Mouse (Mus musculus) neural tube, embryonic 13.5 days (tissue): ENCODE measurements at regions not wholly inside any gene's neighbourhood (a gene's known extent, or its start where the extent isn't known, plus 50 kb on each side); places are given as distances from the start of the nearest gene placed in this dataset.

Experiments
- ATAC-seq: fragments of 200-750 bp; cut with Nextera tagmentation; 2 replicates; pipeline ENCODE4 v1.8.0; 2017; ENCODE audit warnings: low read depth, mild to moderate bottlenecking, moderate TSS enrichment, moderate library complexity
- H3K27ac ChIP-seq: fragments of 300-500 bp; sonication (generic); replicated peaks from 2 replicates; pipeline ENCODE4 v1.5.1; 2015; ENCODE audit warnings: moderate library complexity, mild to moderate bottlenecking, inconsistent platforms
- H3K27me3 ChIP-seq: fragments of 300-500 bp; sonication (generic); 2 replicates; pipeline ENCODE4 v1.6.1; 2015; ENCODE audit warnings: mild to moderate bottlenecking, inconsistent platforms
- H3K36me3 ChIP-seq: fragments of 300-500 bp; sonication (generic); 2 replicates; pipeline ENCODE4 v1.6.1; 2015; ENCODE audit warnings: mild to moderate bottlenecking, inconsistent platforms
- H3K4me1 ChIP-seq: fragments of 300-500 bp; sonication (generic); replicated peaks from 2 replicates; pipeline ENCODE4 v1.6.1; 2015; ENCODE audit warnings: inconsistent platforms
- H3K4me2 ChIP-seq: fragments of 300-500 bp; sonication (generic); 2 replicates; pipeline ENCODE4 v1.6.1; 2015; ENCODE audit warnings: inconsistent platforms, mild to moderate bottlenecking, moderate library complexity
- H3K4me3 ChIP-seq: fragments of 300-500 bp; sonication (generic); 2 replicates; pipeline ENCODE4 v1.5.1; 2015; ENCODE audit warnings: mild to moderate bottlenecking, inconsistent platforms
- H3K9ac ChIP-seq: fragments of 300-500 bp; sonication (generic); 2 replicates; pipeline ENCODE4 v1.6.1; 2015; ENCODE audit warnings: moderate library complexity, mild to moderate bottlenecking, inconsistent platforms
- H3K9me3 ChIP-seq: fragments of 300-500 bp; sonication (generic); 2 replicates; pipeline ENCODE4 v1.6.1; 2016; ENCODE audit warnings: inconsistent platforms
- WGBS: fragments of 180-500 bp; shearing (Covaris S2); methylation state at CpG from one replicate; pipeline ENCODE4 v1.1.7; 2015; 5-methylcytosine and 5-hydroxymethylcytosine counted together

DNA sequence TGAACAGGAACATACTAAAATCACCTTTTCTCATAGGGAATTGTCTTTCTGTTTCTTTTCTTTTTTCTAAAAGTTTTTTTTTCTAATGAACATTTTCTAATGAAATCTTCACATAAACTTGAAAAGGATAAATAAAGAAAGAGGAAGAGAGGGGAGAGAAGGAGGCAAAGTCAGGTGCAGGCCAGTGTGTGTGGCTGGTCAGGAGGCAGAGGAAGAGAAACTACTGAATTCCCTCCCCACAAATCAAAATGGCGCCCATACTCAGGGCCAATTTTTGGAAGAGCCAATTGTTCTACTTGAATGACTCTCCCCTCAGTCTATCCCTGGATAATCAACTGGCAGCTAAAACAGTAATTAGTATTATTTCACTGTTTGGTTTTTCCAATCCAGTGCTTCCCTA, 152.0 kb downstream of the Cdc5l start:
- ATAC-seq = no peak
- Histone ChIP-seq H3K4me3 (no peak overlapping the region), H3K36me3 (no peaks in the 10 kb centered on the region), H3K27ac (no peak overlapping the region), H3K9ac (no peak overlapping the region), H3K9me3 (no peaks in the 10 kb centered on the region), H3K4me1 (peaks cover 14% of the 10 kb centered on the region), H3K27me3 (no peaks in the 10 kb centered on the region), H3K4me2 (no peak overlapping the region)
- 96% methylated on average over 1 of the region's 1 CpGs for WGBS

DNA sequence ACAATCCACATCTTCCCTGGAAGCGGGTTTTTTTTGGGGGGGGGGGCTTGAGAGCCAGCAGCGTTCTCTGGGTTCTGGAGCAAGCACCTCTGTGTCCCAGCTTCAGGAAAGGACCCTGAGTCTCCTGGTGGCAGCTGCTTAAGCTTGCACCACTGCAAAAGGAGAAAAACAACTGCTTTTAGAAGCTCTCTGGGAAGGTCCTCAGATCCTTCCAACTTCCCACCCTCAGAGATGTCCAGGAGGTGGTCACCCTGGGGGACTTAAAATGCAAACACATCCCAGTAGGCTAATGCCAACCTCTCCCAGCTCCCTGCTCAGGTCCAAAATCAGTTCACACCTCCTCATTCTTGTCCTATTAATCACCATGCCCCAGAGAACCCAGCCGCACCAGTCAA, 153.7 kb downstream of the Cdc5l start:
- WGBS = 7% methylated on average over 3 of the region's 3 CpGs
- no peak; the same call in 1 of the 2 replicates for ATAC-seq
- Histone ChIP-seq H3K27me3 (no peaks in the 10 kb centered on the region), H3K4me3 (no peak overlapping the region), H3K27ac (0 out of 2 replicates have a peak overlapping the region, but pooled peaks have one; percentile 1), H3K9me3 (no peaks in the 10 kb centered on the region), H3K36me3 (no peaks in the 10 kb centered on the region), H3K4me2 (peak overlapping the region; percentile 39), H3K9ac (no peak overlapping the region), H3K4me1 (peaks cover 14% of the 10 kb centered on the region)

DNA sequence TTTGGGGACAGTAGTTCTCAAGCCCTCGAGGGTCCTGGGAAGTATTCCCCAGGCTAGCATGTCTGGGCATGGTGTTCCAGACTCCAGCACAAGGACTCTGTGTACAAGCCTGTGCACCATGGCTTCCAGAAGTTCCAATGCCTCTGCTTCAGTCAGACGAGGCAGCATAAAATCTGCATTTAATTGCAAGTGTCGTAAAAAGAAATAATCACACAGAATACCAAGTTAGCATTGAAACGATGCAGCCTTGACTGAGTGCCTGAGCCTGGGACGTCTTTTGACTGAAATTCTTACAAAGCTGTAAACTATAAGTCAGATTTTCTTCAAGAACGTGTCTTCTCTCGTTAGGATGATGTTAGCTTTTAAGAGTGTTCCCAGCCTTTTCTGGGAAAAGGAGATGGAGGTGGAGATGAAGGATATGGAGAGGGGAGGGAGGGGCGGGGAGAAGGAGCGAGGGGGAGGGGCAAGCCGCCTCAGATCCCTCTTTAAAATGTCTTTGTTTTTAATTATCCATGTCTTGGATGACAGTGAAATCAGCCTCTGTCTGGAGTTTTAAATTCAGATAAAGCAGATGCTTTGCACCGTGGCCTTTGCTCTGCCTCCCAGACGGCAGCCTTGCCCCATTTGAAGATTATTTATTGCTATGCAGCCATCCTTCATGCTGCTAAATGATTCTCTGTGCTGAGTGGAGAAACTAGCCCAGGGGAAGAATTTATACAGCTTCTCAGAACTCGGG, 154.3 kb downstream of the Cdc5l start:
- H3K9ac ChIP-seq = peak overlapping the region; percentile 22; the same call in 1 of the 2 replicates
- H3K27ac ChIP-seq = 0 out of 2 replicates have a peak overlapping the region, but pooled peaks have one; percentile 1
- no peak overlapping the region for H3K4me3 ChIP-seq
- peaks cover 14% of the 10 kb centered on the region for H3K4me1 ChIP-seq
- no peaks in the 10 kb centered on the region for H3K9me3 ChIP-seq
- H3K4me2 ChIP-seq = peak overlapping the region; percentile 39
- ATAC-seq = peak; percentile 50; the same call in 1 of the 2 replicates
- no peaks in the 10 kb centered on the region for H3K27me3 ChIP-seq
- WGBS = 18% methylated on average over 13 of the region's 13 CpGs
- H3K36me3 ChIP-seq = no peaks in the 10 kb centered on the region

DNA sequence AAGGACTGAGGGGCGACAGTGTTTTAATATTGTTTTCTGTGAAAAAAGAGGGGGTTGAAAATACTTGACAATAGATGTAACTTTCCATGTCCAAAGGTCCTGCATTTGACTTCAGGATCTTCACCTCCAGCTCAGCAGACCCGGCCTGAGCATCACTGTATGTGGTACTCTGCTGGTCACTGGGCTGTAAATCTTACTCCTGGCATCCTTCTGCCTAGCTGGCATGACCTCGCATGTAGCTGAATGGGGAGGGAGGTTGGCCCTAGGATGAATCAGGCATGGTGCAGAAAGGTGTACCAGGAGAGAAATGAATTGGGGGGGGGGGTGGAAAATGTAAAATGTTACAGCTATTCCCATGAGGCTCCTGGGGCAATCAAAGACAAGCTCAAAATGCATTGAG, 156.0 kb downstream of the Cdc5l start:
- Histone ChIP-seq H3K4me1 (peaks cover 14% of the 10 kb centered on the region), H3K27me3 (no peaks in the 10 kb centered on the region), H3K9ac (no peak overlapping the region), H3K27ac (no peak overlapping the region), H3K9me3 (no peaks in the 10 kb centered on the region), H3K4me3 (no peak overlapping the region), H3K36me3 (no peaks in the 10 kb centered on the region), H3K4me2 (no peak overlapping the region)
- ATAC-seq = no peak
- 61% methylated on average over 3 of the region's 3 CpGs for WGBS

DNA sequence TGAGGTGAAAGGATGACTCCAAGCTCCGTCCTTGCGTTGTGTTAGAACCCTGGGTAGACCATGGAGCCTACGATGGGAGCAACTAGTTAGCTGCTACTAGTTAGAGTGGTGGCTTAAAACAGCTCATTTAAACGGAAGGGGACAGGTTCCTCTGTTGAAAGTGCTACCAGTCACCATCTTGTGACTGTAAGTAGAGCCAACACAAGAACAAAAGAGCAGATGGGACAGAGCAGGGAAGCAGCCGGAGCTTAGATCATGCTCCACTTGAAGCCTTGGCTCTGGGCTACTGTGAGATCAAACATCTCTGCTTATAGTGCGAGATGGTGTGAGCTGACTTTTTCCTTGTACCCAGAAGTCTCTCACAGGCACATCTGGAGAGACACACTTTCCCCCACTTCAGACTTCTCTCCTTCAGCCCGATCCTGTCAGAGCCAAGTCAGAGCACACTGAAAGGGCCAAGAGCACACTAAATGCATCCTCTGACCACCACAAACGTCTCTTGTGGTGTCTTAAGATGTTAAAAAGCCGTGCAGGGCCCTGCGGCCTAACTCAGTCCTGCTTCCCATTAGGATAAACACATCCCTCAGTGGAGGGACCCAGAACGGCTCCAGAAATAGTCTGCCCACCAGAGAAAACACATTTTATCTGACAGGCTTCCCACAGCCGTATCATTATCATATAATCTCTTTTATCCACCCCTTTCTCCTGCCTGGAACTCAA, 156.7 kb downstream of the Cdc5l start:
- Histone ChIP-seq H3K9me3 (no peaks in the 10 kb centered on the region; the same call in 1 of the 2 replicates), H3K9ac (no peak overlapping the region), H3K4me3 (no peak overlapping the region), H3K4me1 (peaks cover 14% of the 10 kb centered on the region), H3K4me2 (no peak overlapping the region), H3K27ac (no peak overlapping the region), H3K27me3 (no peaks in the 10 kb centered on the region), H3K36me3 (no peaks in the 10 kb centered on the region)
- ATAC-seq = no peak
- WGBS = 79% methylated on average over 12 of the region's 12 CpGs

DNA sequence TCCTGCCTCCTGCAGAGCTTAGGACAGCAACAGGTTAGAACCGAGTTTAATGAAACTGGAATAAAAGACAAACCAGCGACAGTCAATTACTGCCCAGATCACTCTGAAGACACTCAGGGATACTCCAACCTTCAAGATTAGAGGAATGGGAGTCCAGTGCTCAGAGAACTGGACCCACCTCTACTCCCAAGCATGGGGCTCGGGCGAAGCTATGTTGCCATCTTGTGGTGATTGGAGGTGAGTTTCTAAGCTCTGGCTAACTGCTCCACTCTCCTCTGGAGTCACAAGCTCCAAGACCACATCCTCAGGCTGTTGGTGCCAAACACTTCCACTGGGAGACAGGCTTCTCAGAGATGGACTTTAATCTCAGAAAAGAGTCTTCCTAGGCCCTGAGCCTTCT, 158.6 kb downstream of the Cdc5l start:
- H3K9me3 ChIP-seq = peaks cover 7% of the 10 kb centered on the region; the same call in 1 of the 2 replicates
- peaks cover 12% of the 10 kb centered on the region for H3K4me1 ChIP-seq
- no peak overlapping the region for H3K27ac ChIP-seq
- H3K4me2 ChIP-seq = no peak overlapping the region
- no peaks in the 10 kb centered on the region for H3K36me3 ChIP-seq
- no peak overlapping the region for H3K9ac ChIP-seq
- H3K4me3 ChIP-seq = no peak overlapping the region
- 71% methylated on average over 4 of the region's 4 CpGs for WGBS
- ATAC-seq = no peak
- no peaks in the 10 kb centered on the region for H3K27me3 ChIP-seq

DNA sequence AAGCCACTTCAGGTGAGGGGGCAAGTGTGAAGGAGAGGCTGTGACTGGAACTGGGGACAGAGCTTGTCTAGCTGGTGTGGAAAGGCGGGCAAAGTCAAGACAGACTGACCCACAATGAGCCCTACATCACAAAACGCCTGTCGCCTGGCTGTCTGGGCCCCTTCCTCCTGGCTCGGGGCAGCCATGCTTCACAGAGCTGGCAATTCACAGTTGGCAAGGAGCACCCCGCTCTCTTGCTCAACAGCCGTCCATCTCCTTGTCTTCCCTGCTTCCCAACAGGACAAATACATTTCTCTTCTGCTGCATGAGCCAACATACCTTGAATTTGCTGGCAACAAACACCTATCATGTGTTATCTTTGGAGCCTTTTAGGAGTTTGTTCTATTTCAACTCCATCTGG, 166.8 kb downstream of the Cdc5l start:
- no peak for ATAC-seq
- peaks cover 7% of the 10 kb centered on the region; the same call in 1 of the 2 replicates for H3K9me3 ChIP-seq
- H3K4me2 ChIP-seq = no peak overlapping the region
- no peak overlapping the region for H3K4me3 ChIP-seq
- no peaks in the 10 kb centered on the region for H3K4me1 ChIP-seq
- no peaks in the 10 kb centered on the region for H3K36me3 ChIP-seq
- no peak overlapping the region for H3K27ac ChIP-seq
- no peaks in the 10 kb centered on the region for H3K27me3 ChIP-seq
- H3K9ac ChIP-seq = no peak overlapping the region
- WGBS = 81% methylated on average over 6 of the region's 6 CpGs

DNA sequence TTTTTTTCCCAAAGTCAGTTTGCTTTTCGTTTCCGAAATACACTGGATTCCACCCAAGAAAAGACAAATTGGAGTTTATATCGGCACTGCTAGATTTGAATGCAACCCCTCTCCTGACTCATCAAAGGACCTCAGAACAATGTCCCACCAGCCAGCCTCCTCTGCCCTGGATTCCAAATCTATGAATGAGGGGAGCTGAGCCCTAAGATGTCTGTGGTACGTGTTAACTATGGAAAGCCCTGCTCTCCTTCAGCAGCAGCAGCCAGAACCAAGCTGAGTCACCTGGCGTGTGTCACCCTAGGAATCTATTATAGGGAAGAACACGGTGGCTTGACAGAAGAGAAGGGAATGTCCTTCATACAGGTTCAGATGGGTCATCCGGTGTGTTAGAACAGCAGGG, 167.9 kb downstream of the Cdc5l start:
- no peak overlapping the region for H3K4me3 ChIP-seq
- WGBS = 81% methylated on average over 7 of the region's 7 CpGs

DNA sequence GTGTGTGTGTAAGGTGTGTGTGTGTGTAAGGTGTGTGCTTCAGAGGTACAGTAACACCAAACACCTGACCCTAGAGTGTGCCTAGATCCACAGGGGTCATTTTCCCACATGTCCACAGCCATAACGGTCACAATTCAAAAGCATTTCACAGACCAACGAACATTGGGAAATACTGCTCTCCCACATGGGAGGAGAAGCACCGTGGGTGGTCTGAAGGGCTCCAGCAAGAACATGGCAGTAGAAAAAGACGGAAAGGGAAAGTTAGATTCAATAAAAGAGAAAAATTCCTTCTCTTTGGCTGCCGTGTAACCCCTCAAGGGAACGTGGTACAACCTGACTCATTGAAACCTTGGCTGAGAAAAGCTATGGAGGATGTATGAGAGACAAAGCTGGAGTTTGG, 169.1 kb downstream of the Cdc5l start:
- no peaks in the 10 kb centered on the region for H3K4me1 ChIP-seq
- no peak overlapping the region for H3K4me3 ChIP-seq
- H3K27me3 ChIP-seq = no peaks in the 10 kb centered on the region
- H3K4me2 ChIP-seq = no peak overlapping the region
- ATAC-seq = no peak
- no peak overlapping the region for H3K9ac ChIP-seq
- 53% methylated on average over 6 of the region's 6 CpGs for WGBS
- H3K27ac ChIP-seq = no peak overlapping the region
- H3K36me3 ChIP-seq = no peaks in the 10 kb centered on the region
- H3K9me3 ChIP-seq = no peaks in the 10 kb centered on the region

More for the DNA sequence above, 167.9 kb downstream of the Cdc5l start:
- no peak for ATAC-seq
- H3K9ac ChIP-seq = no peak overlapping the region
- no peaks in the 10 kb centered on the region for H3K4me1 ChIP-seq
- H3K36me3 ChIP-seq = no peaks in the 10 kb centered on the region
- H3K27ac ChIP-seq = no peak overlapping the region
- H3K4me2 ChIP-seq = no peak overlapping the region
- no peaks in the 10 kb centered on the region for H3K27me3 ChIP-seq
- H3K9me3 ChIP-seq = no peaks in the 10 kb centered on the region

DNA sequence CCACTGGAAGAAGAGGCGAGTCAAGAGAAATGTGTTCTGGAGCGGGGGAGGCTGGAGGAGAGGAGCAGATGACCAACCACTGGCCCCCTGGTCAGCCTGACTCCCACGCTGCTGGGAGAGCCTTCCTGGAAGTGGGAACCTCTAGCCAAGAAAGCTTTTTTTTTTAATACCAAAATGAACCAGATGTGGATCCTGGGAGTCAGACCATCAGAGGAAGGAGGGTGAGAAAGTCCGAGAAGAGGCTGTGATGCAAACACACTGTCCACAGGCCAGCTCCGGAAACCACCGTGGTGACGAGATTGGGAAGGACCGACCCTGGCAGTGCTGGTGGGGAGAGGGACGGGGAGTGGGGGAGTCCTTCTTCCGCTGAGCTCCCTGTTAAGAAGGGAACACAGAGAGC, 173.1 kb downstream of the Cdc5l start:
- Histone ChIP-seq H3K9me3 (no peaks in the 10 kb centered on the region), H3K27me3 (no peaks in the 10 kb centered on the region), H3K9ac (no peak overlapping the region), H3K4me3 (no peak overlapping the region), H3K4me1 (no peaks in the 10 kb centered on the region), H3K27ac (no peak overlapping the region), H3K36me3 (no peaks in the 10 kb centered on the region), H3K4me2 (no peak overlapping the region)
- 89% methylated on average over 10 of the region's 10 CpGs for WGBS
- ATAC-seq = no peak

DNA sequence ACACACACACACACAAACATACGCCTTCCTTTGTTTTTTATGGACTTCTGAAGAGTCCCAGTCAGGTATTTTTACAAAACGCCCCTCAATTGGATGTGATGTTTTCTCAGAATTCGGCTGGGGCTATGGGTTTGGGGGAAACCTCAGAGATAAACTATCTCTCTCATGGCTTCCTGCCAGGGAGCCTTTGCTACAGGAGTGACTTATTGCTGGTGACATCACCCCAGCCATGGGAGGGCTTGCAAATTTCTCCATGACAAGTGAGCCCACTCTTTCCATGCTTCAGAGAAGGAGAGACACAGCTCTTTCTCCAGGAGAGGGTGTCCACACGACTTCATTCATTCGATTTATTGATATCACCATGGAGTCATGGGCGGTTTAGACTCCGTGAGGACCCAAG, 175.5 kb downstream of the Cdc5l start:
- no peaks in the 10 kb centered on the region for H3K27me3 ChIP-seq
- WGBS = 60% methylated on average over 7 of the region's 7 CpGs
- H3K4me1 ChIP-seq = peaks cover 1% of the 10 kb centered on the region
- ATAC-seq = peak; percentile 47; the same call in 1 of the 2 replicates
- H3K27ac ChIP-seq = no peak overlapping the region
- H3K9me3 ChIP-seq = no peaks in the 10 kb centered on the region
- no peaks in the 10 kb centered on the region for H3K36me3 ChIP-seq
- H3K4me3 ChIP-seq = no peak overlapping the region
- H3K9ac ChIP-seq = no peak overlapping the region
- no peak overlapping the region for H3K4me2 ChIP-seq

DNA sequence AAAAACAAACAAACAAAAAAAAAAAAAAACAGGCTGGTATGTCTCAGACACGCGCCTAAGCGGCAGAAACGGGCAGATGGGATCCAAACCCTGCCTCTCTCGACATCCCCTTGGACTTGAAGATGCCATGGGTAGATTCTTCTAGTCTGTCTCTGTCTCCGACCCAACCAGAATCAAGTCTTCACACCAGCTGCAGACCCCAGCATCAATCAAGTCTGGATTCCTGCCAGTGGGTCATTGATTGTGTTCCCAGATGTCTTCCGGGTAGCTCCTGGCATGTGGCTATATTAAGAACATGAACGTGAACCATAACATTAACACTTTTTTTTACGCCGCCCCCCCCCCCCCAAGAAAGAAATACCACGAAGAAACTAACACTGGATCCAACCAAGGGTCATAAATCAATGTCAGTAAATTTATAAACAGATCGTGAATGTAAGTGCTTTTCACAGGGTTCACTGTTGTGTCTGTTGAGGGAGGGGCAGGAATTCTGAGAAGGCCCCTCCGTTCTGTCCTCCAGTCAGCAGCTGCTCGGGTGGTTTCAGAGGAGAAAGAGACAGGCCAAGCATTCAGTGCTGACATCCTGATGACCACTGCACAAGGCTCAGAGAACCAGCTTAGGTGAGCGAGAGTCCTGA, 180.8 kb downstream of the Cdc5l start:
- H3K36me3 ChIP-seq = no peaks in the 10 kb centered on the region
- WGBS = 59% methylated on average over 15 of the region's 15 CpGs
- H3K9me3 ChIP-seq = no peaks in the 10 kb centered on the region
- no peak for ATAC-seq
- no peak overlapping the region for H3K9ac ChIP-seq
- H3K4me1 ChIP-seq = peaks cover 25% of the 10 kb centered on the region
- H3K27me3 ChIP-seq = no peaks in the 10 kb centered on the region
- H3K4me2 ChIP-seq = no peak overlapping the region
- no peak overlapping the region for H3K4me3 ChIP-seq
- H3K27ac ChIP-seq = no peak overlapping the region
